Mouse (Mus musculus) urinary bladder, postnatal 25 days (tissue): ENCODE results near the gene Bdkrb1.

Experiments used
- DNase-seq: peaks from one replicate; pipeline ENCODE4 v3.0.0; 2022; ENCODE audit warnings: low spot score

Gene Bdkrb1

DNA sequence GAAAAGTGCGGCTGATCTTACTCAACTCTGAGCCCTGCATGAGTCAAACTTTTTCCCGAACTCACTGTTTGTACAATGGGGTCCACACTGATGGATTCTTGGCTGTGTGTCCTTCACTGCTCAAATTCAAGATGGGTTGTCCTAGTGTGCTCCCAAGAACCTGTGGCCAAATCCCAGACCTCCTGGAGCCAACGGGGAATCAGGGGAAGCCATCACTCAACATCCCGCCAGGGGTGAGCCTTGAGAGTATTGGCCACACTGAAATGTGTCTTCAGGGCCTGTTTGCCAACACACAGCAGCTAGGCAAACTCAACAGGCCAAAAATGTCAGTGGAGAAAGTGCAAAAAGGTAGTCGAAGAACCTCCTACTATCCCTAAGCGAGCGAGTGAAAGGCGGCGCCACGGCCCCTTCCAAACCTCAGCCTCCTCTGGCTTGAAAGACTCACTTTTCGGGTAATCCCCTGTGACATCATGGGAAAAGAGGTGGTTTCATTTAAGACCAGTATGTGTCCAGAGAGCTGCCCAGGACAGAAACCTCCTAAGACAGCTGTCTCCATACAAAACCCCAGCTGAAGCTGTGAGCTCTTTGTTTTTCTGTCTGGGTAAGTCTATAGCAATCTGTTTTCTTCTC, at the start of gene Bdkrb1:
Gene Bdkrb1, plus strand, starts transcription at position 505 of the 630 bp plus-strand sequence.
- peak; percentile 6 for DNase-seq

DNA sequence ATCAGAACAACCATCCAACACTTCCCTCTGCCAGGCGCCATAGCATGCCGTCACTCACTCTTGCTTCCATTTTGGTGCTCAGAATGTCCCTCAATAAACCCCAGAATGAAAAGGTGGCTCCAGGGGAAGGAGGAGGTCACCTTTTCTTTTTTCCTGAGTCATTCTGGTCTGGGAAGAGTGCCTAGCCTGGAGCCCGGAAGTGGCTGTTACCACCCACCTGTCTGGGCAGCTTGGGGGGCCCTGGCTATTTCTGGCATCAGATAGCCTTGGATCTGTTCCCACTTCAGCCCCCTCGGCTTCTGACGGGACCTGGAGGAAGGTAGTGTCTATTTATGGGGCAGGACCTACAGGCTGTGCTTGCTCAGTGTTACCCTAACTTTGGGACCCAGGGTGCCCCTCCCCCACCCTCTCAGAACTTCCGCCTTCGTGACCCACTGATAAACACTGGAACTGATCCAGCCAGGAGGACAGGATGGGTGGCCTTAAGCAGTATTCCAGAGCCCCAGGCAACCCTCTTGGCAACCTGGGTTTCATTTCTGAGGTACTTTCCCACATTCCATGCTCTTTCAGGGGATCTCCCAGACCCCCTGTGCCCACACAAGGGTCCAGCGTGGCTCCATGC, 48.6 kb upstream of the Bdkrb1 start:
- no peak for DNase-seq

DNA sequence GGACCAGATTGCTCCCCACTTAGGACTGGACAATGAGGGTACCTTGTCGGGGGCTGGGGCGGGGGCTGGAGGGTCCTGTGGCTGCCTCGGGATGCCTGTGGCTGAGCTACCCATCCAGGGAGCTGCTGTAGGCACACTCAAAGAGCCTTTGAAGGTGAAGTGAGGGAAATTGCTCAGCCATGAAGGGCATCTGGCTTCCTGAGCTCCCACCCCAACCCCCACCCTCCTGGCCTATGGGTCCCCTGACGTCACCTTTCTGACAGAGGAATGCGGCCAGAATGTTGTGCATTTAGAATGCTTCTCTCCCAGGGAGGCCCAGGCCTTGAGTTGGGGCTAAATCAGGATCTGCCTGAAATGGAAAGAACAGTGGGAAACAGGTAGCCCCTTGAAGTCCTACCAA, 47.7 kb upstream of the Bdkrb1 start:
- DNase-seq: no peak

DNA sequence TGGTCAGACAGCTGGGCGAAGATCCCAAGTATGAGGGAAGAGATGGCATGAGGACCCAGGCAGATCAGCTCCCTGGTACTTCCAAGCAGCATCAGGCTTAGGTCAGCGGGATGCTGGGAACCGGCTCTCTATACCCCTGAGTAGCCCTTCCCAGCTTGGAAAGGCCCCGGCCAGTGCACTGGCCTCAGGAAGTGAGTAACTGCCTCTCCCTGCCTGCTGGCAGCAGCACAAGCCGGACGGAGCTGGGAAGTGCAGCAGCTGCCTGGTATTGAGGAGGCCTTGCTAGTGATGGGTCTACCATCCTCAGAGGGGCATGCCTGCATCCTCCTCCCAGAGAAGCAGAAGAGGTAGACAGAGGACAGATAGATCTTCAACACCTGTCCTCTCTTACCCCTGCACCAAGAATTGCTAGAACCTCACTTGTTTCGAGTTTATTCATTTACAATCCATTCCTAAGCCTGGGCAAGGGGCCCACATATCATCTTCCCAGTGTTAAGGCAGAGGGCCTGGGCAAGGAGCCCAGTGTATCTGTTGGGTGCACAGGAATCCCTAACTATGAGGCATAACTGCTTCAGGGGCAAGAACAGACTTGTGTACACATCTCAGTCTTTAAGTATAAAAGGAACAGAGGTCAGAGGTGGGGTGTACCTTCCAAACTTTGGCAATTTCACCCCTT, 45.5 kb upstream of the Bdkrb1 start:
- no peak for DNase-seq

DNA sequence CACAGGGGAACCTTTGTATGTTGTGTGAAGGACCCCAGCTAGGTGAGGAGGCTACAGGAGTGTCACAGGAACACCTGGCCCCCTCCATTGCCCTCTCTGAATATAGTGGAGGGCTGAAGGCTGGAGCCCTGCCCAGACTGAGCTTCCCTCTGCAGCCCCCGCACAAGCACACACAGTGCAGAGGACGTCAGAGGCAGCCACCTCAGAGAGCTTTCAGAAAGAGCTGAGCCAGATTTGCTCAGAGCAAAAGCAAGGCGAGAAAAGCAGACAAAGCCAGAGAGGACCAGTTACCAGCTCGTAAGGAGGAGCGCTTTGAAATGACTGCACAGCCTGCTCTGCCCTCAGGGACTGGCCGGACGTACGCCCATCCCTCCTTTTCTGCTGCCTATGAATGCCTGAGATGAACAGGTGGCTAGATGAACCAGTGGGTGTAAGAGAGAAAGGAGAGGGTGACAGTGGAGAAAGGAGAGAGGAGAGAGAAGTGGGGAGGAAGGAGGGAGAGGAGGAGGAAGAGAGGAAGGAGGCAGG, 41.8 kb upstream of the Bdkrb1 start:
- DNase-seq: no peak

DNA sequence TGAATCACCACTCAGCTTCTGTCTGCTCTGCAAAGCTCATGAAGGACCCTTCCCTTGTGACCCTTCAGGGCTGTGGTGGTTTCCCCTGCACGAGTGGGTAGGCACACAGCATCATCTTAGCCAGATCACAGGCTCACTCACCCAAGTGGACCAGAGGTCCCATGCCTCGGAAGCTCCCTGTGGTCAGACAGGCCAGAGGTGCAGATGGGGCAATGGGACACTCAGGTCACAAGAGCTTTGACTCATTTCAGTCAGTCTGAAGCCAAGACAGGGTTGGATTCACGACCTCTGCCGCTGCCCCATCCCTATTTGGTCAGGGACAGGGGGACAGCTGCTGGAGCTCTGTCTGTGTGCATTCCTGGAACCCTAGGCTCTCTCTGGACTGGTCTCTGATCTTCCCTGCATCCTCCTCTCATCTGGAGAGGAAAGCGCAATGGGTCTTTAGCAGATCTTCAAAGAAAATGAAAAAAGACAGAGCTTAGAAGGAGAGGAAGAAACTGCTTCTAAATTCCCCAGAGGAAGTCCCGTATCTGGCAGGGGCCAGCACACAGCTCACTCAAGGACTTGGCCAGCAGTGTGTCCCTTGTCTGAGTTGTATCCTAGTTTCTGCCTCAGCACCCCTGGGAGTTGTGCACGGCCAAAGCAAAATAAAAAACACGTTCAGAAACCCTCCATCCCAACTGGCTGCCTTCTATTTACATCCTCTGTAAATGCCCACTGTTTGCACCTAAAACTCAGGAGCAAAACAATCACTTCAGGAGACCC, 40.6 kb upstream of the Bdkrb1 start:
- DNase-seq: no peak

DNA sequence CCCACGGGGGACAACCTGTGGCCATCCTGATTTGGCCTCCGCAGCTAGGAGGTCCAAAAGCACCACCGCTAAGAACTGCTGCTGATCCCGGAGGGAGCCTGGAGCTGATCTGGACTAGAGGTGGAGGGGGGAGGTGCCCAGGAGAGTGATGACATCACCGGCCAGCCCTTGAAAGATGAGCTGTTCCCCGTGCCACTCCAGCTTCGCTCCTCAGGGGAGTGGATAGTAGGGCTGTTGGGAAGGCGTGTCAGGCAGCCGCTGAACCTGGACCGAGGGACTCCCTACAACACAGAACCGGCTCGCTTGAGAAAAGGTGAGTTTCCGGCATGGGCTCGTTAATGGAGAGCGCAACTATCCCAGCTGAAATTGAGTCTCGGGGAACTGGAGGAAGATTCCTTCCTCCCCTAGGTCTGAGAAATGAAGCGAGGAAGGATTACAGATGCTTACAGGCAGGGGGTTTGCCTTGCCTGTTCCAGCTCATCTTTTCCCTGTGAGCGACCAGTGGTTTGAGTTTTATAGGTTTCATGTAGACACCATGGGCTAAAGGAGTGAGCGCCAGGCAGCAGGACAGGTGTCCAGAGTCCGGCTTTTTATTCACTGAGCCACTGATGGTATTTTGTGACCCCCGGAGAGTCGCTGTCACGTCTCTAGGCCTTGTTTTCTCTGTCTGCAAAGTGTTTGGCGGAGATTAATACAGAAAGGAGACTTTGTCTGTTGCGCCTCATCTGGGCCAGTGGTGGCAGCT, 39.8 kb upstream of the Bdkrb1 start, which contains the start of gene Bdkrb2:
Gene Bdkrb2, plus strand, starts transcription at position 291 of the 745 bp plus-strand sequence.
- peak; percentile 38 for DNase-seq

DNA sequence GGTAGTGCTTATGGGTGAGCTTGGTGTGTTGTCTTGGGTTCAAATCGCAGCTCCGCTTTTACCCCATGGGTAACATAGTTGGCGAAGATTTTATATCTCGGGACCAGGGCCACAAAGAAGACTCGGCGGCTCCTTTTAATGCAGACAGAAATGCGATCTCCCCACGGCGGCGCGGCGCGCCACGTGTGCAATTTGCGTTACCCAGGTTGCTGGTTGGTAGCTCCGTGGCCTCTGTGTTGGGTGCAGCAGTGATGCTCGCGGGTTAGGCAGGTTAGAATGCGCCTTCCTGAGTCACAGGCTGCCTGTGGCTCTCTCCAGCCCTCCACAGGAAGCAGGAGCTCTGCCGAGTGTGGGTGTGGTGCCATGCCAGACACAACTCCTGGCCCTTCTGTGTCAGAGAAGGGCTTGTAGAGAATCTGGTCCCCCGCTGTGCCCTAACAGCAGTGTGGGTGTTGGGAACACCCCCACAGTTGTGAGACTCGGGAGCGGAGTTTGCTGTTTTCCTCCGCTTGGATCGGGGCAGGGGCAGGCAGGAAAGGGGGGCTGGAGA, 39.1 kb upstream of the Bdkrb1 start:
- no peak for DNase-seq

DNA sequence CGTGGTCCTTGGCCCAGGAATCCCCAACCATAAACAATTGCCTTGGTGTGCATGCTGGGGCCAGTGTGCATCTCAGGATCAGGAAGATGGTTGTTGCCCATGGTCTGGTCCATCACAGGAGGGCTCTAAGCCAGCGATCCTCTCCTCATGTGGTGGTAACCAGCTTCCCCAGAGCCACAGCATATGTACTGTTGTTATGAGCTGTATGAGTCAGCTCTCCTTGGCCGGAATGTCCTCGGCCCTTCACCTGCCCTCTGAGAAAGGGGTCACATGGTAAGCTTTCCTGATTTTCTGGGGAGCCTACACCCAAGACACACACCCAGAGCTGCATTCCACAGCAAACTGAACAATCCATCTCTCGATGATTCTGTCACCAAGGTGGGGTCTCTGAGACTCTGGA, 37.7 kb upstream of the Bdkrb1 start:
- no peak for DNase-seq

DNA sequence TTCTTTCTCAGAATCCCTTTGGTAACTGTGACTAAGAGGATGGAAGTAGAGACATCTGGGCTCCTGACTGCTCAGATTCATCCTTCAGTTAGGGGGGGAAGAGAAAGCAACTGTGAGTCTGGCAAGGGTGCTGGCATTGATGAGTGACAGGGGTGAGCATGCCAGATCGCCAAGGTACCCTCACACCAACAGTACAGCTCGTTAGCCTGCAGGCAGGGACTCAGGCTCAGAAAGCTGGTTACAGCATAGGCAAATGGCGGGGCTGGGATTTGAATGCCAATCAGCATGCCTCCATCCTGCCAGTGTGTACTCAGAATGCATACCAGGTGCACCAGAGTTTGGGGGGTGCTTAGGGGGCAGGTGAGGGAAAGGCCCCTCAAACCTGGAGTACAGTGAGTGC, 31.0 kb upstream of the Bdkrb1 start:
- no peak for DNase-seq

DNA sequence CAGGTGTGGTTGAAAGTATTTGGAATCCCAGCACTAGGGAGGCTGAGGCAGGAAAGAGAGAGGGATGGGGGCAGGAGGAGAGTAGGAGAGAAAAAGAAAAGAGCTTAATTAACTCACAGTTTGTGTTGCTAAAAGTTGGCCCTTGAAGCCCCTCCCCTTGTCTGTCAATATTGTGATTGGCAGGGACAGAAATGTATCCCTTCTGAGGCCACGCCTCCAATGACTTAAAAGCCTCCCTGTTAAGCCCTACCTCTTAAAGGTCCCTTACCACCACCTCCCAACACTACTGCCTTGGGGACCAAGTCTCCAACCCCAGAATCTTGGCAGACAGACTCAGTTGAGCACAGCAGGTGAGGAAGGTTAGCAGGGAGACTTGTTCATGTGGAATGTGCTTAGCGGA, 30.3 kb upstream of the Bdkrb1 start:
- no peak for DNase-seq

DNA sequence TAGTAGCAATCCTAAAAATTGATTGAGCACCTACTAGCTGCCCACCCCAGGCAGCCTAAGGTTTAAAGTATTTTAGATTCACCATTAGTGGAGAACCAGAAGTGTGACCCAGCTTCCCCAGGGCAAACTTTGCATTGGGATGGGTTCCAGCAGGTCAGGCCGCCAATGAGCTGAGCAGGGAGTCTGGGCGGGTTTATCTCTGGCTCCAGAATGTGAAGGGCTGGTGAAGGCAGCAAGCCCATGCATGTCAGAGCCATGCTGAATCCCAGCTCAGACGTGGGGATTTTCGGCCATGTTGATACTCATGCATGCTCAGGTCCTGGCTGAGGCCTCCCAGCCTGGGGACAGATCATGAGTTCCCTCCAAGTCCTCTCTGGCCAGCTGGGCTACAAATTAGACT, 28.5 kb upstream of the Bdkrb1 start:
- DNase-seq: no peak

DNA sequence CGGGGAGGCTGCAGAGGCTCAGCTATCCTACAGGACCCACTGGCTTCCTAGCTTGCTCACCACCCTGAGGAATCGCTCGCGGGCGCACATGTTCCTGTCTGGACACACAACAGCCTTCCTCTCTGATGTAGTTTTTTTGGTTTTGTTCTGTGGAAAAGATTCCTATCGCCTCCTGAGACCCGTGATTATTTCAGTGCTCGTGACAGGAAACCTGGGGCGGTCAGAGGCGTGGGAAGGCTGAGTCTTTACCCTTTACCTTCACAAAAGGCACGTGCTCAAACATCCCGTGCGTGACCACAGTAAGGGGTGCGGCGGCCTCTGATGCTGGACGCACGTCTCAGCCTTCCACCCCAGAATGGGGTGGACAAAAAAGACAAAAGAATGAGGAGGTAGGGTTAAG, 22.4 kb upstream of the Bdkrb1 start:
- no peak for DNase-seq

DNA sequence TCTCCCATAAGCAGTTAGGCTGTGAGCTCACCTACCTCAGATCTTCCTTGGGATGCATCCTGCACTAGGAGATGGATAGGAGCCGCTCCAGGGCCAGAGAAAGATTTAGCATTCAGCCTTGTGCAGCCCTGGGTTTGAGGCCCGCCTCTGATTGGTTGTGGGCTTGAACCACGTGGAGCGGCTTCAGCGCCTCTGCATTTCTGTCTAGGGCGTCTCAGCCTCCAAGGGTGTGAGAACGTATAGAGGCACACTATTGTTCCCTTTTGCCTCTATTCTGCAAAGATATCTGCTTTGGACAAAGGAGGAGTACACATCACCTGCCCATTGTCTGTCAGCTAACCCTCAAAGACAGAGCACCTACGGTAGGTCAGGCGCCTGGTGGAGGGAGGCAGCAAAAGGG, 20.4 kb upstream of the Bdkrb1 start:
- no peak for DNase-seq

DNA sequence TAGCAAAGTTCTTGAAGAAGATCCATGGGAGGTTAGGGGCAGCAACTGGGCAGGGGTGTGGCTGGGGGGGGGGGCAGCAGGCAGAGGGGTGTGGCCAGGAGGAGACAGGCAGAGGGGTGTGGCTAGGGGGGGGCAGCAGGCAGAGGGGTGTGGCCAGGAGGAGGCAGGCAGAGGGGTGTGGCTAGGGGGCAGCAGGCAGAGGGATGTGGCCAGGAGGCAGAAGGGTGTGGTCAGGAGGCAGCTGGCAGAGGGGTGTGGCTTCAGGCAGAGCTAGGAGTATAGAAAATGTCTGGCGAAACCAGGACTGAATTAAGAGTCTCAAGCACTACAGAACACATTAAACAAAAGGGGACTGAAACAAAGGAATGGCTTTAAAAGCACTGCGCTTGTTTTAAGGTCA, 19.4 kb upstream of the Bdkrb1 start:
- no peak for DNase-seq

DNA sequence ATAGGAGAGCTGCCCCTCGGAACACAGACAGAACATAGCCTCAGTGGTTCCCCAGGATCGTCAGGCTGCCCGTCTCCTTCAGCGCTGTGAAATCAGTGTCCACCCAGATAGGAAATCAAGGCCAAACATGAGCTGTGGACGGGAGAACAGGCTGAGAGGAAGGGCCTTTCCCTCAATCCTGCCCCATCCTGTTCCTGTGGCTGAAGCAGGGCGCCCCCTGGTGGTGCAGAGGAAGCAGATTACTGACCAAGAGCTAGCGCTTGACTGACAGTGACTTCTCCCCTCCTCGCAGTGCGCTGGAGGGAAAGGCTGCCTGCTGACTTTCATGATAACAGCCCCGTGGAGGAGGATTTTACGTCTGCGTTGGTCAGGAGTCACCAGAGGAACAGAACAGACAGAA, 18.0 kb upstream of the Bdkrb1 start:
- DNase-seq: peak; percentile 79

DNA sequence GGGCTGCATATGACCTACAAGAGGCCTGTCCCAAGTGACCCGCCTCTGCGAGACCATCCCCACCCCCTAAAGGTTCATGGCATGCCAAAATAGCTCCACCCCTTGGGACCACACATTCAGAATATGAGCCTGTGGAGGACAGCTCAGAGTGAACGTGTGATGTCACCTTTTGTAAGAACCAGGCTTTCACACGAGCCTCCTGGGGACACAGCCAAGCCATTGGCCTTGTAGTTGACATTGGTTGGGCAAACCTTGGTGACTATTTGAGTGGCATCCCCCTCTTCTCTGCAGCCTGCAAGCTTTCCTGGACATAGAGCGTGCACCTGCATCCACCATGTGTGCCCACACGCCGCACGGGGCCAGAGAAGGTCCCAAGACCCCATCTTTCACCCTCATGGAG, 15.4 kb upstream of the Bdkrb1 start:
- no peak for DNase-seq

DNA sequence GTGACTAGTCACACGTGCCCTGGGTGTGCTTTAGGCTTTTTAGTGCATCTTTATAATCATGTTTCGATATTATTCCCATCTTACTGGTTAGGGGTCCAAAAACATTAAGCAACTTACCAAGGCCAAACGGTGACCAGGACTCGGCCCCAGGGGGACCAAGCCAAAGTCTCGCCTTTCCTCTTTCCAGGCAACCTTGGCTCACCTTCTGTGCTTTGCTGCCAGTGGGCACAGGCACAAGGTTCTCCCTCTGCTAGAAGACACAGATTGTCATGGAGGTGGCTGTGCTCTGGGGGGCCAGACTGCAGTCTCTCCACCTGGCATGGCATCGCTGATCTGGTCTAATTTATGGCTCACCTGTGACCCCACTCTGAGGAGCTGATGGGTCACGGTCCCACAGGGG, 12.1 kb upstream of the Bdkrb1 start:
- DNase-seq: no peak

DNA sequence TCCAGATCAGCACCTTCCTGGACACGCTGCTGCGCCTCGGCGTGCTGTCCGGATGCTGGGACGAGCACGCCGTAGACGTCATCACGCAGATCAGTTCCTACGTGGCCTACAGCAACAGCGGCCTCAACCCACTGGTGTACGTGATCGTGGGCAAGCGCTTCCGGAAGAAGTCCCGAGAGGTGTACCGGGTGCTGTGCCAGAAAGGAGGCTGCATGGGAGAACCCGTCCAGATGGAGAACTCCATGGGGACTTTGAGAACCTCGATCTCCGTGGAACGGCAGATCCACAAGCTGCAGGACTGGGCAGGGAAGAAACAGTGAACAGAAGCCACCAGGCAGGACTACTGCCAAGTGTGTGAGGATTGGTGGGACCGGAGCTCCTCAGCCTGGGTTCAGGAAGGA, 10.5 kb upstream of the Bdkrb1 start:
- no peak for DNase-seq

DNA sequence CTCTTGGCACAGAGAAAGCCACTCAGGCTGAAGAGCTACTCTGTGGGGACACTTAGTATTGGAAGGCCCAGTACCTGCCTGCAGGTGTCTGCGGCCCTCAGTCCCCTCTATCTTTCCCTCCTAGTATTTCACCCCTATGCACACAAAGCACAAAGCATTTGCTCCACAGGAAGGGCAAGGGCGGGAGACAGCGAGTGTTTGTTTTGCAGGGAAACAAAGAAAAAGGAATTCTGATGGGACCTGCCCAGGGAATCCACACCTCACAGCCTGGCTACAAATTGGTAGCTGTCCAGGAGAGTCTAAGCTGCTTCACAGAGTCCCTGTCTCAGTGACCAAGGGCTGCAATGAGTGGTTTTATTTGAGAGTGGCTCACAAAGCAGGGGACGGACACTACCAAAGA, 9.4 kb upstream of the Bdkrb1 start:
- DNase-seq: no peak

DNA sequence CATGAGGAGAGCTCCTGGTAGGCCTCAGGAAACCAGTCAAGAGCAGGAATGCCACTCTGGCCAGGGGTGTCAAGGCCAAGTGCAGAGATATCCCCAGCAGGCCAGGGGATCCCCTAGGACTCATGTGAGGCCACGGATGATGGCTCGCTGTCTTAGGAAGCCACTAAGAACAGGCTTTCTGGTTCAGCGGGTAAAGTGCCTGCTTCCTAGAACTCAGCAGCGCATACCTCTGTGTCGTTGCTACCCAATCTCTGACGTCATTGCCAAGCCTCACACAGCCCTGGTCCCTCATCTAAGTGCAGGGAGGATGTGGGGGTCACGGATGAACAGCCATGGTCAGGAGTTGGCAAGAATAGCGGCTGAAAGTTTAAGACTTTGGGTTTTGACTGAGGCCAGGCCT, 5.8 kb upstream of the Bdkrb1 start:
- DNase-seq: no peak

DNA sequence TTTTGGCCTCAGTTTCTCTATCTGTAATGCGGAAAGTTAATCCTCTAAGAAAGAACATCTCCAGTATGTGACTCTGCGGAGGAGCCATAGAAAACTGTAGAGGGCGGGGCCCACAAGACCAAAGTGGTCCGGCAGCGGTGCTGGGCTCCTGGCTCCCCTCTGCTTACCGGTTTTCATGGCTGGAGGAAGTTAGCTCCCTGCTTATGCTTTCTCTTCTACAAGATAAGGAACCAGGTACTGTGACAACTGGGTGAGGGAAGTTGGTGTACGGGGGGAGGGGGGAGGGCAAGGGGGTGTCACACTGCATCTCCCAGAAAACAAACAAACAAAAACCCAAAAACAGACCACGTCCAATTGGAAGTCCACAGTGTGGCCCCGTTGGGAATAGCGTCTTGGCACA, 4.4 kb upstream of the Bdkrb1 start:
- DNase-seq: no peak
